Mouse (Mus musculus): ENCODE measurements at regions not wholly inside any gene's neighbourhood (a gene's known extent, or its start where the extent isn't known, plus 50 kb on each side); places are given as distances from the start of the nearest gene placed in this dataset.

DNA sequence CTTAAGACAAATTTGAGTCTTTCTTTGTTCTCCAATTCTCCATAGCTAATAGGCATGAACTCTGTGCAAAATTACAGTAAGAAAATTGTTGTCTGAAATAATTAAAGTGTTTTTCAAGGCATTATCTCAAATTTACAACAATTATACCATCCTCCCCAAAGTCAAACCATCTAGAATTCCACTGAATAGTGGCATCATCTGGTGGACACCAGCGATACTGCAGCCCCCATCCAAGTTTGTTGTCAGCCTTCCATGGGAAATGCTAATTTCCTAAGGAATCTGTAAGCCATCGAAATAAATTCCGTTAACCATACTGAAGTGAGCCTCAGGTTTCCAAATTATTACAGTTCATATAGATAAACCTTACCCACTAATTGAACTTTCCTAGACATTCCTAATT, 110.7 kb upstream of the Nebl start:
- Histone ChIP-seq H3K9me3 (ENCODE audit: control insufficient read depth, low read length) (no peaks in the 10 kb centered on the region), H3K4me1 (ENCODE audit: control insufficient read depth, insufficient read depth, low read length) (peaks cover 18% of the 10 kb centered on the region), H3K27ac (ENCODE audit: low read depth, low read length) (no peak overlapping the region), H3K4me2 (no peak overlapping the region), H3K4me3 (ENCODE audit: low read depth, low read length) (no peak overlapping the region), H3K36me3 (ENCODE audit: control insufficient read depth, insufficient read depth, low read length) (no peaks in the 10 kb centered on the region), H3K27me3 (ENCODE audit: control insufficient read depth, insufficient read depth, low read length) (peaks cover 14% of the 10 kb centered on the region; the same call in 1 of the 2 replicates), H3K9ac (ENCODE audit: low read length) (no peak overlapping the region)
- ATAC-seq (ENCODE audit: low FRiP score) (no peak), DNase-seq (ENCODE audit: low spot score, missing footprints) (peak; percentile 89)
- 45% methylated on average over 3 of the region's 3 CpGs for WGBS

DNA sequence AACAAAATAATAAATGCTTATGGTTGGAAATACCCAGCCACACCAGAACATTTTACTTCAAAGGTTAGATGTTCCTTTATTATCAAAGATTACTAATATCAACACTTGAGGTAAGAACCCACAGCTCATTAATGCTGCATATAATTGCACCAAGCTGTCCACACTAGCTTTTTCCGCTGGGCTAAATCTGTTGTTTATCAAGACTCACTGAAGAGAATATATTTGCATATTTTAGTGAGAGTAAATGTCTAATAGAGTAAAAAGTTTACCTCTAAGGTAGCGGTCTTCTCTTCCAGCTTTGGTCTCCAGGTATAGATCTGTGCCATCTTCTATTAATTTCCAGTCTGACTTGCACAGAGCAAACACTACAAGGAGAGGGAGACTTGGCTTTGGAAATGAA, 110.3 kb upstream of the Nebl start:
- 75% methylated on average over 2 of the region's 2 CpGs for WGBS
- Histone ChIP-seq H3K9me3 (ENCODE audit: control insufficient read depth, low read length) (no peaks in the 10 kb centered on the region), H3K27me3 (ENCODE audit: control insufficient read depth, insufficient read depth, low read length) (peaks cover 18% of the 10 kb centered on the region), H3K9ac (ENCODE audit: low read length) (no peak overlapping the region), H3K4me1 (ENCODE audit: control insufficient read depth, insufficient read depth, low read length) (peaks cover 18% of the 10 kb centered on the region), H3K4me2 (no peak overlapping the region), H3K27ac (ENCODE audit: low read depth, low read length) (no peak overlapping the region), H3K4me3 (ENCODE audit: low read depth, low read length) (no peak overlapping the region), H3K36me3 (ENCODE audit: control insufficient read depth, insufficient read depth, low read length) (no peaks in the 10 kb centered on the region)
- DNase-seq (ENCODE audit: low spot score, missing footprints) (no peak), ATAC-seq (ENCODE audit: low FRiP score) (no peak)

DNA sequence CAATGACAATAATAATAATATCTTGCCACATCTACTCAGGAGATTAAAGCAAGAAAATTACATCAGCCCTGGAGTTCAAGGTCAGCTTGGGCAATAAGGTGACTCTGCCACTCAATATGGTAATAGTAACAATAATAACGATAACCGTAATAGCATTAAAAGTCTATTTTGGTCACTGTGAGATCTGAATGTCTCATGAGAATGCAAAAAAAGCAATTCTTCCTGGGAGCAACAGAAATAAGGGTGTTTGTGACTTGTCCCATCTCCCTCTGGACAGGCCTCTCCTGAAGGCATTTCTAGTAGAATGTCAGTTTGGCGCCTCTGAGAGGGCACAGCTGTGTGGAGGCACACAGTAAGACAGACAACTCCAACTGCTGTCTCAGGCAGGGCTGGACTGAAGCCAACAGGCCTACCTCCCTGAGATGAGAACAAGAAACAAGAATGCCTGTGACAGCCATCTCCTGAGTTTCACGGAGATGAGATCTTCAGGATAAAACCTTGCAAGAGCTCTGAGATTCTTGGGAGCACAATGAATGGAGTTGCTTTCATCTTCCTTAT, 109.8 kb upstream of the Nebl start:
- Histone ChIP-seq H3K4me2 (no peak overlapping the region), H3K9me3 (ENCODE audit: control insufficient read depth, low read length) (no peaks in the 10 kb centered on the region), H3K4me3 (ENCODE audit: low read depth, low read length) (no peak overlapping the region), H3K27ac (ENCODE audit: low read depth, low read length) (no peak overlapping the region), H3K27me3 (ENCODE audit: control insufficient read depth, insufficient read depth, low read length) (peaks cover 24% of the 10 kb centered on the region), H3K4me1 (ENCODE audit: control insufficient read depth, insufficient read depth, low read length) (peaks cover 18% of the 10 kb centered on the region), H3K9ac (ENCODE audit: low read length) (no peak overlapping the region), H3K36me3 (ENCODE audit: control insufficient read depth, insufficient read depth, low read length) (no peaks in the 10 kb centered on the region)
- WGBS, result 73% methylated on average over 4 of the region's 4 CpGs
- DNase-seq (ENCODE audit: low spot score, missing footprints) (no peak), ATAC-seq (ENCODE audit: low FRiP score) (no peak)

DNA sequence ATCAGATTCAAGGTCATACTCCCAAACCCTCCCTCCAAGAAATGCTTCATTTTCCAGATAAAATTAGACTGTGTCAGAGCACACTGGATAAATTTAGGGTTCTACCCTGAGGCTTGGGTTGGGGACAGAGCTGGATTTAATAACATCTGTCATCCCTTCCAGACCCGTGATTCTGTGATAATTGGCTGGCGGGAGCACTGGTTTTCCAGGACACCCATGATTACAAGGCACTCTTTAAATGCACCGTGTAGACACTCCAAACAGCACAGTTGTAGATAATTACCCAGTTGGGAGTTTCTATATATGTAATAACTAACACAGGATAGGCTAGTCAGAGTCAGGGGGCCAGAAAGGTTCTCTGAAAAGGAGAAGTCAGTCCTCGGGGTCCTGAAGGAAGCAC, 108.4 kb upstream of the Nebl start:
- Histone ChIP-seq H3K4me2 (peak overlapping the region; percentile 30), H3K27me3 (ENCODE audit: control insufficient read depth, insufficient read depth, low read length) (peaks cover 25% of the 10 kb centered on the region), H3K4me3 (ENCODE audit: low read depth, low read length) (no peak overlapping the region), H3K27ac (ENCODE audit: low read depth, low read length) (no peak overlapping the region), H3K9ac (ENCODE audit: low read length) (no peak overlapping the region), H3K36me3 (ENCODE audit: control insufficient read depth, insufficient read depth, low read length) (no peaks in the 10 kb centered on the region), H3K4me1 (ENCODE audit: control insufficient read depth, insufficient read depth, low read length) (peaks cover 18% of the 10 kb centered on the region), H3K9me3 (ENCODE audit: control insufficient read depth, low read length) (no peaks in the 10 kb centered on the region)
- ATAC-seq (ENCODE audit: low FRiP score) (0 out of 2 replicates have a peak, but pooled peaks have one; percentile 0), DNase-seq (ENCODE audit: low spot score, missing footprints) (peak; percentile 89)
- WGBS, result 76% methylated on average over 4 of the region's 4 CpGs

DNA sequence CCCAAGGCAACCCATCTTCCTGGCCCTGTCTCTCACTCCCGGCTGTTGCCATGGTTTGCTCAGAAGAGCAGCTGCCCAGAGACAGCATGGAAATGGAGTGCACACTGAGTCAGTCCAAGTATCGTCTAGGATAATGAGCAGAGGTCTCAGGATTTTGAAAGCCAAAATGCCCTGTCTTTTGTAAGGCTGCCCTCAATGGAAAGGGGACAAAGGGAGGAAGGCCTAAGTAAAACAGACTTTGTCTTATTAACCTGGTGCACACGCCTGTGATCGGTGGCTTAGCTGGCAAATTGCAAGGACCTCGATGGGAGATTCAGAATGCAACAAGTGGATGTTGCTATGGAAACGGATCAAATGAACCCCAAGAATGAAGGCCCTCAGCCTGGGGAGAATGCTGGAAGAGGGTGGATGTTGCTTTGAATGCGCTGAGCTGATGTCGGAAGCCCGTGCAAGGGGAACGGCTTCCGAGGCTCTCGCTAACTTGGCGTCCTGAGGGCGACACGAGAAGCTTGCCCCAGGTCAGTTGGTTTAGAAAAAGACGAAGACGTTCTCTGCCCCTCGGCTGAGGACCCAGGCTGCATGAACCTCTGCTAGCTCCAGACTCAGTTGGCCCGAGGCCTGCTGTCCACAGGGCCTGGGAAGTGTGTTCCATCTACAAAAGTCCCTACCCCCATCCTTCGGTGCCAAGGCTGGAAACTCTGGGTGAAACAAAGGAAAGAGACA, 107.8 kb upstream of the Nebl start:
- Histone ChIP-seq H3K4me3 (ENCODE audit: low read depth, low read length) (no peak overlapping the region), H3K9me3 (ENCODE audit: control insufficient read depth, low read length) (no peaks in the 10 kb centered on the region), H3K4me2 (peak overlapping the region; percentile 30), H3K27ac (ENCODE audit: low read depth, low read length) (no peak overlapping the region), H3K4me1 (ENCODE audit: control insufficient read depth, insufficient read depth, low read length) (peaks cover 18% of the 10 kb centered on the region), H3K36me3 (ENCODE audit: control insufficient read depth, insufficient read depth, low read length) (no peaks in the 10 kb centered on the region), H3K9ac (ENCODE audit: low read length) (no peak overlapping the region), H3K27me3 (ENCODE audit: control insufficient read depth, insufficient read depth, low read length) (peaks cover 25% of the 10 kb centered on the region)
- DNase-seq (ENCODE audit: low spot score, missing footprints) (peak; percentile 96), ATAC-seq (ENCODE audit: low FRiP score) (peak; percentile 79)
- WGBS, result 13% methylated on average over 20 of the region's 20 CpGs

DNA sequence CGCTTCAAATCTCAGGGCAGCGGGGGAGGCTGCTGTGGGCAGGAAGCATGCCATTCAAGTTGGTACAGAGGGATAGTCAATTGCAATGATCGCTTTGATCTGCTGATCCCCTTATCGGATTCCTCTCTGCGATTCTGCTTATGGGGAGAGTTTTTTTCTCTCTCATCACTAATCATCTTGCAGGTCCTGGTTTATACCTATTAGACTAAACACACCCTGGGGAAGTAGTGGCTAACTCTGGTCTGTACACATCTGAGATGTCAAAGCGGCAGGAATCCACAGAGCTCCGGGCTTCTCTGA, 107.1 kb upstream of the Nebl start:
- peak; percentile 30; the same call in 1 of the 2 replicates for ATAC-seq (ENCODE audit: low FRiP score)
- no peak overlapping the region for H3K27ac ChIP-seq (ENCODE audit: low read depth, low read length)

DNA sequence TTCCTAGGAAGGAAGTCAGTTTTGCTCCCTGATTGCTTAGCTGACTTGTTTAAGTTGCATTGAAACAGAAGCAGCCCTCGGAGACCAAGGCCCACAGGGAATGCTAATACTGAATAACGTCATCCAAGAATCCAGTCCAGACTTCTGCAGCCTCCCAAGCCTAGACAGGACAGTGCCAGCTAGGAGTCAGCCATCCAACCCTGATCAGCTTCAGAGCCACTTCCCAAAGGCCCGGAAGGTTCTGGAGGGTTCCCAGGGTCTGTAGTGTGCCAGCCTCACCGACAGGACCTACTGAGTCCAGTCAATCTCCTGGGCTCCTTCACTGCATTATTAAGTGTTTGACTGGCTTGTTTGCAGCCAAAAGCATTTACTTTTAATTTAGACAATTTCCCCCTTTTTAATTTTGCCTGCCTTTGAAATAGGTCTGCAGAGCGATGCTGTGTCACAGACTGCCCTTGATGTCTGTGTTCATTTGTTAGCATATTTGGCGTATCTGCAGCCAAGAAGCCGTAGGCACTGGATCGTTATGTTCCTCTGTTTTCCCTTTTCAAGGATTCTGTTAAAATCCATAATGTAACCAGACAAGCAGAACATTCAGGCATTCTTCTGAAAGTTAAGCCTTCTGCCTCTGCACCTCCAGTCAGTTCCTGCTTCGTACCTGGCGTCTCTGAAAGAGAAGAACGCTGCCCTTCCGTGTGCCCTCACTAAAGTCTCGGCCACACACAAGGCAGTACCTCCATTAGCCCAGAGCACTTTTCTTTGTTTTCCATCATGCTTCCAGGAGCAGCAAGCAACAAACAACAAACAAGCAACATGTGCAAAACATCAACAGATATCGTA, 106.5 kb upstream of the Nebl start:
- WGBS, result 39% methylated on average over 14 of the region's 14 CpGs
- H3K9me3 ChIP-seq (ENCODE audit: control insufficient read depth, low read length), result no peaks in the 10 kb centered on the region
- H3K36me3 ChIP-seq (ENCODE audit: control insufficient read depth, insufficient read depth, low read length), result no peaks in the 10 kb centered on the region
- H3K9ac ChIP-seq (ENCODE audit: low read length), result no peak overlapping the region
- no peak overlapping the region for H3K4me3 ChIP-seq (ENCODE audit: low read depth, low read length)
- peak overlapping the region; percentile 30 for H3K4me2 ChIP-seq
- H3K4me1 ChIP-seq (ENCODE audit: control insufficient read depth, insufficient read depth, low read length), result peaks cover 18% of the 10 kb centered on the region
- peaks cover 22% of the 10 kb centered on the region for H3K27me3 ChIP-seq (ENCODE audit: control insufficient read depth, insufficient read depth, low read length)
- DNase-seq (ENCODE audit: low spot score, missing footprints) (peak; percentile 91), ATAC-seq (ENCODE audit: low FRiP score) (no peak)
- H3K27ac ChIP-seq (ENCODE audit: low read depth, low read length), result no peak overlapping the region

More for the DNA sequence above, 107.1 kb upstream of the Nebl start:
- peaks cover 25% of the 10 kb centered on the region for H3K27me3 ChIP-seq (ENCODE audit: control insufficient read depth, insufficient read depth, low read length)
- H3K36me3 ChIP-seq (ENCODE audit: control insufficient read depth, insufficient read depth, low read length), result no peaks in the 10 kb centered on the region
- no peak overlapping the region for H3K4me3 ChIP-seq (ENCODE audit: low read depth, low read length)
- peak; percentile 90 for DNase-seq (ENCODE audit: low spot score, missing footprints)
- H3K4me1 ChIP-seq (ENCODE audit: control insufficient read depth, insufficient read depth, low read length), result peaks cover 18% of the 10 kb centered on the region
- no peaks in the 10 kb centered on the region for H3K9me3 ChIP-seq (ENCODE audit: control insufficient read depth, low read length)
- WGBS, result 21% methylated on average over 7 of the region's 7 CpGs
- H3K9ac ChIP-seq (ENCODE audit: low read length), result no peak overlapping the region
- peak overlapping the region; percentile 30 for H3K4me2 ChIP-seq

DNA sequence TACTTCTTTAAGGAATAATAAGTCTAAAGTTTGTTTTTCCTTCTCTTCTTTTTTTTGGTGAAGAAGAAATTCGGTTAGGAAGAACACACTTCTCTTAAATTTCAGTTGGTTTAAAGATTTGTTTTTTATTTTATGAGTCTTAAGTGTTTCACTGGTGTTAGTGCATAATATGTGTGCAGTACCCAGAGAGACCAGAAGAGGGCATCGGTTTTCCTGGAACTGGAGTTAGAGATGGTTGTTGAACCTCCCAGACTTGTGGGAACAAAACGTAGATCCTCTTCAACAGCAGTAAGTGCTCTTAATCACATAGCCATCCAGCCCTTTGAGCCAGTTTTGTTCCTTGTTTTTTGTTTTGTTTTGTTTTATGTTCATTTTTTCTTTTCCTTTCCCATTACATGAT, 101.5 kb upstream of the Nebl start:
- DNase-seq (ENCODE audit: low spot score, missing footprints) (no peak), ATAC-seq (ENCODE audit: low FRiP score) (no peak)
- no peak overlapping the region for H3K4me2 ChIP-seq
- no peak overlapping the region for H3K9ac ChIP-seq (ENCODE audit: low read length)
- no peak overlapping the region for H3K27ac ChIP-seq (ENCODE audit: low read depth, low read length)
- WGBS, result 75% methylated on average over 3 of the region's 3 CpGs
- H3K9me3 ChIP-seq (ENCODE audit: control insufficient read depth, low read length), result no peaks in the 10 kb centered on the region
- H3K36me3 ChIP-seq (ENCODE audit: control insufficient read depth, insufficient read depth, low read length), result no peaks in the 10 kb centered on the region
- peaks cover 3% of the 10 kb centered on the region for H3K4me1 ChIP-seq (ENCODE audit: control insufficient read depth, insufficient read depth, low read length)
- H3K27me3 ChIP-seq (ENCODE audit: control insufficient read depth, insufficient read depth, low read length), result peaks cover 15% of the 10 kb centered on the region
- no peak overlapping the region for H3K4me3 ChIP-seq (ENCODE audit: low read depth, low read length)

DNA sequence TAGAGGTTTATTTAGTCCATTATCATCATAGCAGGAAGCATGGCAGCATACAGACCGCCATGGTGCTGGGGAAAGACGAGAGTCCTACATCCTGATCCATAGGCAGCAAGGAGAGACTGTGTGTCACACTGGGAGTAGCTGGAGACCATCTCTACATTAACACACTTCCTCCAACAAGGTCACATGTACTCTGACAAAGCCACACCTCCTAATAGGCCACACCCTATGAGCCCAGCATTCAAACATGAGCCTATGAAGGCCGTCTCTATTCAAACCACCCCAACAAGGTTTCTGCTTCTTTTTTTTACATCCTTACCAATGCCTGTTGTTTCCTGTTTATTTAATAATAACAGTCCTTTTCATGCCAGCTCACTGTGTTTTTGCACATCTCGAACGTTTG, 99.0 kb upstream of the Nebl start:
- Histone ChIP-seq H3K4me1 (ENCODE audit: control insufficient read depth, insufficient read depth, low read length) (no peaks in the 10 kb centered on the region; the same call in 1 of the 2 replicates), H3K27ac (ENCODE audit: low read depth, low read length) (no peak overlapping the region)
- WGBS, result 92% methylated on average over 5 of the region's 5 CpGs

More for the DNA sequence above, 99.0 kb upstream of the Nebl start:
- ATAC-seq (ENCODE audit: low FRiP score) (no peak), DNase-seq (ENCODE audit: low spot score, missing footprints) (no peak)
- H3K4me2 ChIP-seq, result no peak overlapping the region
- H3K4me3 ChIP-seq (ENCODE audit: low read depth, low read length), result no peak overlapping the region
- H3K27me3 ChIP-seq (ENCODE audit: control insufficient read depth, insufficient read depth, low read length), result no peaks in the 10 kb centered on the region
- H3K9ac ChIP-seq (ENCODE audit: low read length), result no peak overlapping the region
- H3K9me3 ChIP-seq (ENCODE audit: control insufficient read depth, low read length), result no peaks in the 10 kb centered on the region
- no peaks in the 10 kb centered on the region for H3K36me3 ChIP-seq (ENCODE audit: control insufficient read depth, insufficient read depth, low read length)

Data from midbrain, embryonic 11.5 days (tissue).